Mouse (Mus musculus): ENCODE results near the gene Zfp82.

GRCm38 (mm10) chr7:30060341-30060740, 12.4 kb downstream of the Zfp82 start:
- TF ChIP-seq CTCF (IDR thresholded peaks at IDR 0.05; ENCODE audit: borderline replicate concordance, insufficient read depth, low read depth, low read length) (no peak), POLR2A (IDR thresholded peaks at IDR 0.05; ENCODE audit: borderline replicate concordance, insufficient read depth, low read length) (no peak)

Data from cerebellum, adult 2 months (tissue).